Mouse (Mus musculus) NIH3T3 (cell line): ENCODE measurements around the gene Zic4.

Experiments used
- DNase-seq: peaks from one replicate; pipeline ENCODE4 v3.0.0-alpha.2; 2012; ENCODE audit warnings: low read depth

The Zic4 gene

DNA sequence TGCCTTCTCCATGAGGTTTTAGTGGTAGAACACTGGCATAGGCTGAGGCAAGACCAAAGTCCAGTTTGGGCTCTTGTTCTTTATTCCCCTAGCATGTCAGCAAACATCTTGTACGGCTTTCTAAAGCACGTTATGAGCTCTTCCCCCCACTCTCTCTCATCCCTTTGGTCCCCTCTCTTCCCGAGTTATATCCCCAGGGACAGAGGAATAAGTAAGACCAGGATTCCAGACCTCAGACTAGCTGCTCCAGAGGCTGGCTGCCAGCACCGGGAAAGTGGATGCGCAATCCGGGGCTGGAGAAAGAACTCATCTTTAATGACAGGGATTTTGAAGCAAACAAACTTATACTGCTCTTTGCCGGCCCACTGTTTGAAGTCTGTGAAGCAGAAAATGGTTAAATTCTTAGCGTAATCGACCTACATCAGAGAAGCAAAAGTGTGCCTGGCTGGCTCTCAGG is 18.3 kb downstream of the Zic4 start:
- no peak for DNase-seq

DNA sequence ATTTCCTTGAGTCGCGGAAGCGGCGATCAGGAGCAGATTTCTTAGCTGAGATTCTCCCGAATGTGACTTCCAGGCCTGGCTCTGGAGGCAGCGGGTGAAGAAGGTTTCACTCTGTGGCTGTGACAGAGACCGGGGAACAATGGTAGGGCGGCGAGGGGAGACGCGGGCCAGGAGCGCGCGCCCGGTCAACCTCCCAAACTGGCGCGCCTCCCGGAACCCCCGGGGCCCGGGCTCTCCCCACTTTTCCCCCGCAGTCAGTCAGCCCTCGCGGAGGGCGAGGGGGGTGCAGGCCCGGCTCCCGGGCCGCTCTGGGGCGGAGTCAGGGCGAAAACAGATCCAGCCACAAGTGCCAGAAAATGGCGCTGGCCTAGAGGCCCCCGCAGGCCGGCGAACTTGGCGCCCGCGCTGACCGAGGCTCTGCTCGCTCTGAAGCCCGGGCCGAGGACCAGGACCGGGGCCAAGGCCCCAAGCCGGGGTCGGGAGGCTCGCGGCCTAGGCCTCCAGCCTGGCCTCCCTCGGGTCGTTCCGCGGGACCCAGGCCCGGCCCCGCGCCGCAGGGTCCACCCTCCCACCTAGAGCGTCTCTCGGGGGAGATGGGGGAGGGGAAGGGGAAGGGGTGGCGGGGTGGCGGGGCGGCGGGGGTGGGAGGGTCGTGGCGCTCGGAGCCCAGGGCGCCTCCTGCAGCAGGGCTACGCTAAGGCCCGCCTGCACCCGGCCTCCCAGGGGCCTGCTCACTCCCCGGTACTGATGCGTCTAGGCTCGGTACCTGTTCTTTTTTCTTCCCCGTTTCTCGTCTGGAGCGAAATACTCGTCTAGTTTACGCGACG is 19.3 kb downstream of the Zic4 start:
- no peak for DNase-seq

GRCm38 (mm10) chr9:91382111-91382379 is 19.8 kb downstream of the Zic4 start:
- DNase-seq: no peak

DNA sequence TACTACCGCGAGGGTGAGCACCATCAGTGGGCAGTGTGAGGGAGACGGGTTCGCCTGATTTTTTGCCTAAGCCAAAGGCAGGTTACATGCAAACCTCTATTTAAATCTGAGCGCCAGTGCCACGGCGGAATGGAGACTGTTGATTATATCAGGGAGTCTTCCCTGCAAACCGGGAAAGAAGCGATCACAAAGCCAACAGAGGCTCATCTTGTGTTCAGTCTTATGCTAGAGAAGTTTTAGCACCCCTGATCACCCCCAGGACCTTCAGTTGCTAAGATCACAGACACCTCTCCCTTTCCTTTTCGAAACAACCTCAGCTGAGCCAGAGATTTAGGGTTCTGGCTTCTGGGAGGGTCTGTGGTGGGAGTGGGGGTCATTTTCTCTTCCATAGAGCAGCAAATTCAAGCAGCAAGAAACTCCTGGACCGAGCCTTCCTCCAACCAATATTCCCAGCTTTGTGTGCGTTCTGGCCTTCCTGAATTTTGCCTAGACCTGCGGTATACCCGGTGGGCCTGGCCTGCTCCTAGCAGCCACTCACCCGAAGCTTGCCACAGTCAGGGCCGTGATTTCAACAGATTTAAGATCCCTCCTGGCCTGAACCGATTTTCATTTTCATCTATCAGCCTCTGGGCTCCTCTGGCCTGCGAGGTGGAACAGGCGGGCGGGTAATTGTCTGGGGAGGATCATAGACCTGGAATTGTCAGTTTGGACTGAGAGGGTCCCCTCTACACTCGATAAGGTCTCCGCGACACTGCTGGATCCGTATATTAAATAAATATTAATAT is 20.4 kb downstream of the Zic4 start:
- no peak for DNase-seq

GRCm38 (mm10) chr9:91383441-91384135 is 21.4 kb downstream of the Zic4 start:
- no peak for DNase-seq

GRCm38 (mm10) chr9:91384136-91384500 is 21.9 kb downstream of the Zic4 start:
- DNase-seq: no peak

DNA sequence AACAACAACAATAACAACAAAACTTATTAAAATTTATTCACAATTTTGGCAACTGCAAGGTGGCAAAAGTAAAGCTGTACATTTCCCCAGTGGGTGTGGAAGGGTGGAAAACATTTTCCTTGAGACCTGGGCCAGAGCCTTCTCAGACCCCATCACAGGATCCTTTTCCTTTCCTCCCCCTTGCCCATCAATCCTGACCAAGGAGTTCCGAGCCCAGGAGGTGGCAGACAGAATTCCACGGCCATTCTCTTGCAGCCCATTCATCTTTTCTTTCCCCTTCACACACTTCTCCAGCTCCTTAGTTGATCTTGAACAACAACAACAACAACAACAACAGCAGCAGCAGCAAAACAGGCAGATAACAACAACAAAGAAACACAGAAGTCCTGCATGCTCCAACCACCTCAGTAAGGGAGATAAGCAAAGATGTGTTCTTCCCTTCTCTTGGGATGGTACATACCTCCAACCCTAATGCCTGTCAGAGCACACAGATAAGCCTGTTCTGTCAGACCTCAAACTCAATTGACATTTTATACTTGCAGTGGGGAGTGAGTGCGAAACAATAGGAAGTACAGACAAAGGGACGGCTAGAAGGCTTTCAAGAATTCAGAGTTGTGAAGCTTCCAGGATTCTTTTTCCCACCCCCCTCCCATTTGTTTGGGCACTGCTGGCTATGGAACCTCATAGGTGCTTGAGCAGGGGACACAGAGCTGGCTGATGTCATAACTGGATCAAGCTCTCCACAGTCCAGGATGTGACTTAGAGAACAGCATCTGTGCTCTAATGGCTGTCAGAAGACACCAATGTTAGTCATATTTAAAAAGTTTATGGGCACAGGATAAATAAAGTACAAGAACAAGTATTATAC is 22.7 kb downstream of the Zic4 start:
- no peak for DNase-seq

DNA sequence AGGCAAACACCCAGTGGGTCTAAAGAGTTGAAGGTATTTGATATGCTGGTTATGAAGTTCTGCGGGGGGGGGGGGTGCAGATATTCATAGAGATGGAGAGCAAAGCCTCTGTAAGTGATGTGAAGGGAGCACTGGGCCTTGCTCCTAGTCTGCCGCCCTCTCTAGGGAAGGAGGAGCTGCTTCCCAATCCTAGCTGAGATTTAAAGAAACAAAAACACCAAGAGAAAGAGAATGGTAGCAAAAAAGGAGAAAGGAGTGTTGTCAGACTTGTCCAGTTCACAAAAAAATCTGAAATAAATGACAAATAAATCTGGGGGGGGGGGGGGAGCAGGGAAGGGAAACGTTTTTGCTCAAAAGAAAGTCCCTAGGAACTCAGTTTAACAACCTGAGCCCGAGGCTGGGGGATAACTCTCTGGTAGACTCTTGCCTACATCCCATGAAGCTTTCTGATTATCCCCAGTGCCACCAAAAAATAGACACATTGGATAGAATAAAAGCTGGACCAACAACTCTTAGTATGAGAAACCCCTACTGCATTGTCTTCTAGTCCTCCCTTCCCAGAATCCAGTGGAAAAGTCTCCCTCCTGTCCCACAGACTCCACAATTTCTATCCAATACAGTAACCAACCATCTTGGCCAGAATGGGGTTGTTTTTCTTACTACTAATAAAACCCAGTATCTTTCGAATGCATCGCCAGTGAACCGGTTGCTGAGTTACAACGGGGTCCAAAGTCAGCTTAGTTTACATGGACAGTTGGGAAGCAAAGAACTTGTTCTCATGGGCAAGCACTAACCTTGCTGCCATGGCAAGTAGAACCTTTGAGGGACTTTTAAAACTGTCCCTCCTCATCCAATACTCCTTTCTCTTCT is 23.6 kb downstream of the Zic4 start:
- DNase-seq: no peak

DNA sequence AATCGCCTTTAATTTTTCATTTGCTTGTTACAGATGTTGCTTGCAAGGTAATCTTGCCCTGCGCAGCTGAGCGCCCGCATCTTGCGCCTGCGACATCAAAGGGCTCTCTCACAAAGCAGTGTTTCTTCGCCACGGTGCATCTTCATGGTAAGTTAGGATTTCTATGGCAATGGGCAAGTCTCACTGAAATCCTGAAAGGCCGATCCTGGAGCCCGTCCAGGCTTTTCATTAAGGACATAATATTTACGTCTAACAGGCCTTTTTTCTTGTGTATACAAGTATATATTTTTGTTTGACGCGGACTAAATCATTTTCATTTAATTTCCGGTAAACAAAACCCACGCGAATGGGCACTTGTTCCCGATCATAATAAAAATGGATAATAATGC is 24.3 kb downstream of the Zic4 start:
- DNase-seq: no peak

- DNase-seq: no peak
These were observed 24.9 kb downstream of the Zic4 start for GRCm38 (mm10) chr9:91386891-91387739.

DNA sequence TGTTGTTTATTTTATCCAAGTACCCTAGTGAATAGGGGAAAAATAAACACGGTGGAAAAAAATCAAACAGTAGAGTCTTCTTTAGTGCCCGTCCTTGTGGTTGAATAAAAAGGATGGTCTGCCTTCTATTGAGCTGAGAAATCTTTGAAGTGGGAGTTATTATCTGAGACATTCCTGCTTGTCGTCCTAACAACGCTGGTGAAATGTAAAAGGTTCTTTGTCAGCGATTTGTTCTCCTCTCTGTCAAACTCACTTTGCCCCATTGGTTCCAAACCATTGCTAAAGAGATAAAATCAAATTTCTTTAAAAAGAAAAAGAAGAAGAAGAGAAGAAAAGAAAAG is 25.5 kb downstream of the Zic4 start:
- DNase-seq: no peak

DNA sequence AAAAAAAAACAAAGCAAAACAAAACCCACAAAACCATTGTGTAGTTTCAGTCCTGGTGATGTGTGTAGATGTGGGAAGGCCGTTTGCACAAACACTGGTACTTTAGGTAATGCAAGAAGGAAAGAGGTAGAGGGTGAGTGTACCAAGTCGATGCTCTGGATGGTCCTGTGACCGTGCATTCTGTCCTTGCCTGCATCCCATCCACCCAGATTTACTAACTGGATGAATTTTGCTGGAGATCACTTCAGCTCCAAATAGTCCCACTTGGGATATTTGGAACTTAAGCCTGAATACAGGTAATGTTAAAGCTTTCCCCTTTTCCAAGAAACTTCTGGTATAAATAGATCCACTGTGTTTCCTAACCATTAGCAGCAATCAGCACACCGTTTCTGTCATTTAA is 26.0 kb downstream of the Zic4 start:
- no peak for DNase-seq

DNA sequence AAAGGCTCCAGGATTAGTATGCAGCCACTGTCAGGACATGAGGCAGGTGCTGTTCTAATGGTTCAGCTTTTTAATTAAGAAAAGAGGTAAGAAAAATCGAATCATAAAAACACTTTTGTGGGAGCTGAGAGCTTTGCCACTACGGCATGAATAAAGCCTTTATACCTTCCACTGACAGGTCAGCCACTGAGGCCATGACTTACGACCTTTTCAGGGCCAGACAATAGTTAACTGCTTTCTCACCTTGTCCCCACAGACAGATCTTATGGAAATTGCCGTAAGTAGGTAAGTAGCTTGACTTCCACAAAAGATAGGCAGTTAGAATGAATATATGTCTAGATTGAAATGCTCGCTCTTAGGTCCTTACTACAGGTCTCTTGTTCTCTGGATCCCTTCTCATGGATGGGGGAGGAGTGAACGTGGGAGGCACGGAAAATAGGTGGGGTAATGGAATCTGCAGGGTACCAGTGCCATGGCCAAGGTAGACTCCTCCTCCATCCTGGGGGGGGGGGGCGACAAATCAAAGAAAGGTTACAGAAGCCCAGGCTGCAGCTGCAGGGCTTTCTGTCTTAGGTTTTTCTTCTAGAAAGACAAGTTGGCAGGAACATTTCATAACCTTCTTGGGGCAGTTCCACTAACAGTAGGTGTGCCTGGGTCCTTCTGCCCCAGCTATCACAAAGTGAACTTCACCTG is 31.3 kb downstream of the Zic4 start:
- DNase-seq: no peak

DNA sequence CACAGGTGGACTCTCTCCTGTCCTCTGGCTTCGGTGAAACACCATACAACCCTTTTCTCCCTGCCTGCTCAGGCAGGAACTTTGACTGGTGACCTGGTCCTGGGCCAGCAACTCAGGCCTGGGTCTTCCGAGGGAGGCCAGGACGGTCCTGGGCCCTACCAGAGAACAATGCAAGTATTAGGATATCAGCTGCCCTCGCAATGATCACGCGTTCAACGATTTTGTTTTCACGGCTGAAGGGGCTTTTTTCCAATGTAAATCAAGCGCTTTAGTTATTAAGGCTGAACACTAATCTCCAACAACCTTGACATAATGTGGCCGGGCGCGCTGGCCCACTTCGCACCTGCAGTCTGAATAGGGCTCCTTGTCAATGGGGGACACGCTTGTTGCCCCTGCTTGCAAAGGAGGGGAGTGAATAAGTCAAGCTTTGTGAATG is 32.0 kb downstream of the Zic4 start:
- DNase-seq: no peak

GRCm38 (mm10) chr9:91395066-91395772 is 33.0 kb downstream of the Zic4 start:
- DNase-seq: no peak

GRCm38 (mm10) chr9:91399976-91400375 is 37.8 kb downstream of the Zic4 start:
- no peak for DNase-seq

DNA sequence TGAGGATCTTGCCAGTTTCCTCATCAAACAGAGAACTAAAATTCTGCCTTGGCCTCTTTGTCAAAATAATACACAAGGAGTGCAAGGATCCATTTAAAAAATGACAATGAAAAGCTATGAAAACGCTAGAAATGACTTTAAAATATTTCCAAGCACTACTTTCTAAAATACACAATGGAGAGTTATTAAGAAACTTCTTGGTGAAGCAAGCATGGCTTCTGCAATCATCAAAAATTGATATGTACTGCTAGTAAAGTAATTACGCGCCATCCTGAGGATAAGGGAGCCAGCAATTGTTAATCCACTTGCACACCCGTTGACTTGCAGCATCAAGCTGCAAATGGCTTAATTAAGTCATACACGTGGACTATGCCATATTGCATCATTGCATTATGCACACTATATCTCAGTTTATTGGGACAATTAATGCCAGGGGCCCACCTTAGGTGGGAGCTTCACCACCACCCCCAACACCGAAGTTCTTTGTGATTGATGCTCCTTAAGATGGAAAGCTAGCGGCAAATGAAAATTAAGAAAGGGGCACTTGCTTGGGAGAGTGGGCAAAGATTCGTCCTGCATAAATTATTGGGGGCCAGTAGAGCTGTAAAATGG is 38.4 kb downstream of the Zic4 start:
- DNase-seq: no peak

DNA sequence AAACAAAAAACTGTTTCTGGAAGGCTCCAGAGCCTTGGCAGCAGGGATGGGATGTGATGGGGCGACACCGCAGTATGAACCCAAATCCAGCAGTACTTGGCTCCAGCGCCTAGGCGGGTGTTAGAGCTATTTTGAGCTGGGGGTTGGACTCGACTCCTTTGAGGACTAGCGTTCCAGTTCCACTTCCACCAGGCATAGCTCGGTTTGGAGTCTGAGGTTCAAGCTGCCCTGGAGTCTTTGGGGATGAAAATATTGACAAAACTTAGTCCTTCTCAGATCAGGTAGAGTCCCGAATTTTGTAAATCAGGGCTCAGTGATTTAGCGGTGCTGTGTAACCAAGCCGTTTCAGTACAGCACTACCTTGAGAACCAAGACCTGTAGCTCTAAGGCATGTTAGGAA is 39.3 kb downstream of the Zic4 start:
- no peak for DNase-seq

GRCm38 (mm10) chr9:91404229-91404628 is 42.0 kb downstream of the Zic4 start:
- DNase-seq: no peak
